Comparison of ENCODE assay signal across 19 mouse cellular contexts in genomic region chr6:35011953-35012352, GRCm38 (mm10). TPM values are rescaled to one million over a fixed set of nuclear protein-coding genes. Genes with fewer than 3 reads are reported as not detected.
DNase-seq lines count a peak whose midpoint lies in the region; ATAC-seq and TF ChIP-seq lines count a peak whose summit lies in the region.
"Had no signal": no experiment of that assay in that cellular context is flagged by ENCODE, and none has a peak within 500 bp of the region (broad histone marks: within the 10 kb centered on the region; RNA-seq: fewer than 3 reads in every experiment).

No protein-coding gene starts in this region.

- no peak overlapping the region for H3K4me3 ChIP-seq in forebrain, embryonic 13.5 days
- no peak overlapping the region for H3K4me3 ChIP-seq in forebrain, embryonic 10.5 days
- no peak overlapping the region for H3K4me3 ChIP-seq in embryonic facial prominence, embryonic 12.5 days
- H3K4me3 ChIP-seq: hindbrain, embryonic 10.5 days; intestine, embryonic 15.5 days had no signal

- DNase-seq in forebrain, embryonic 10.5 days (ENCODE audit: extremely low spot score, low spot score) = no peak
- DNase-seq in brain, embryonic 14.5 days (ENCODE audit: low read depth) = peak; percentile 78
- peak; percentile 57 for DNase-seq in retina, embryonic 14.5 days (ENCODE audit: low spot score)
- DNase-seq in thymus, postnatal 25 days = no peak
- no peak for DNase-seq in spleen, adult 18-20 months
- DNase-seq: adrenal gland, postnatal 25 days; cerebellum, adult 8-10 months; cerebellum, postnatal 14 days; gastrocnemius, postnatal 10 days; heart, adult 18-20 months; kidney, adult 18-20 months had no signal

- H3K9ac ChIP-seq in forebrain, embryonic 13.5 days = no peak overlapping the region
- no peak overlapping the region for H3K9ac ChIP-seq in embryonic facial prominence, embryonic 12.5 days
- H3K9ac ChIP-seq: hindbrain, embryonic 14.5 days; intestine, embryonic 15.5 days had no signal

- peak; percentile 81 for ATAC-seq in forebrain, embryonic 13.5 days
- ATAC-seq in embryonic facial prominence, embryonic 12.5 days (ENCODE audit: insufficient number of reproducible peaks, insufficient read depth, low FRiP score, low TSS enrichment) = 0 out of 2 replicates have a peak, but pooled peaks have one; percentile 41
- ATAC-seq: activated CD4-positive, CD25-positive, alpha-beta regulatory T cell, adult 4 months; intestine, embryonic 15.5 days; Patski had no signal

- H3K27me3 ChIP-seq in forebrain, embryonic 13.5 days = no peaks in the 10 kb centered on the region
- no peaks in the 10 kb centered on the region for H3K27me3 ChIP-seq in forebrain, embryonic 10.5 days (ENCODE audit: poor library complexity, severe bottlenecking)
- H3K27me3 ChIP-seq in embryonic facial prominence, embryonic 12.5 days = no peaks in the 10 kb centered on the region
- H3K27me3 ChIP-seq: intestine, embryonic 15.5 days; Patski had no signal

- H3K36me3 ChIP-seq in forebrain, embryonic 13.5 days (ENCODE audit: poor library complexity, severe bottlenecking) = 0 out of 2 replicates have a peak, but pooled peaks cover 4% of the 10 kb centered on the region
- no peaks in the 10 kb centered on the region for H3K36me3 ChIP-seq in forebrain, embryonic 10.5 days (replicated peaks)
- peaks cover 3% of the 10 kb centered on the region; the same call in 1 of the 2 replicates for H3K36me3 ChIP-seq in embryonic facial prominence, embryonic 12.5 days
- H3K36me3 ChIP-seq: intestine, embryonic 15.5 days had no signal

- TF ChIP-seq POLR2A in brain, embryonic 14.5 days (IDR thresholded peaks at IDR 0.05; ENCODE audit: borderline replicate concordance, extremely low read depth, insufficient read depth, insufficient read length, poor library complexity, severe bottlenecking) = no peak

- no peak for TF ChIP-seq CTCF in brain, embryonic 14.5 days (IDR thresholded peaks at IDR 0.05; ENCODE audit: borderline replicate concordance, extremely low read depth, insufficient read depth, insufficient read length)

- H3K4me1 ChIP-seq in forebrain, embryonic 13.5 days = no peaks in the 10 kb centered on the region
- H3K4me1 ChIP-seq in forebrain, embryonic 10.5 days = no peaks in the 10 kb centered on the region
- peaks cover 13% of the 10 kb centered on the region; the same call in 1 of the 2 replicates for H3K4me1 ChIP-seq in embryonic facial prominence, embryonic 12.5 days
- H3K4me1 ChIP-seq: hindbrain, embryonic 10.5 days; intestine, embryonic 15.5 days had no signal

- no peaks in the 10 kb centered on the region for H3K9me3 ChIP-seq in forebrain, embryonic 13.5 days (replicated peaks)
- 0 out of 2 replicates have a peak, but pooled peaks cover 2% of the 10 kb centered on the region for H3K9me3 ChIP-seq in forebrain, embryonic 10.5 days
- no peaks in the 10 kb centered on the region for H3K9me3 ChIP-seq in embryonic facial prominence, embryonic 12.5 days
- H3K9me3 ChIP-seq: hindbrain, embryonic 10.5 days; intestine, embryonic 15.5 days had no signal

- 78% methylated on average over 1 of the region's 1 CpGs for WGBS in forebrain, embryonic 13.5 days
- WGBS in forebrain, embryonic 10.5 days = 92% methylated on average over 1 of the region's 1 CpGs
- 45% methylated on average over 1 of the region's 1 CpGs for WGBS in embryonic facial prominence, embryonic 12.5 days

- H3K27ac ChIP-seq in forebrain, embryonic 13.5 days = no peak overlapping the region
- H3K27ac ChIP-seq in forebrain, embryonic 10.5 days = no peak overlapping the region
- peak overlapping the region; percentile 46; the same call in 1 of the 2 replicates for H3K27ac ChIP-seq in embryonic facial prominence, embryonic 12.5 days
- H3K27ac ChIP-seq: hindbrain, embryonic 10.5 days; hindbrain, embryonic 14.5 days; intestine, embryonic 15.5 days had no signal

- H3K4me2 ChIP-seq in forebrain, embryonic 13.5 days = no peak overlapping the region
- H3K4me2 ChIP-seq in embryonic facial prominence, embryonic 12.5 days (replicated peaks) = no peak overlapping the region
- H3K4me2 ChIP-seq: heart, embryonic 11.5 days; hindbrain, embryonic 14.5 days; intestine, embryonic 15.5 days had no signal

RNA-seq across cellular contexts. Expression of gene Slc23a4, which starts 23.7 kb away (rescaled TPM):
- polyA plus RNA-seq in forebrain, embryonic 13.5 days (2015; fragmentation: Nextera tagmentation; extraction: Ambion mirVana) = 0.39 and 0.74 TPM in 2 replicates
- polyA plus RNA-seq in forebrain, embryonic 10.5 days (2016; fragmentation: Nextera tagmentation; extraction: Ambion mirVana) = 0.47 and 0.59 TPM in 2 replicates
- polyA plus RNA-seq in brain, embryonic 14.5 days (2012; rRNA removed) = 1.7 and 2.0 TPM in 2 replicates
- polyA plus RNA-seq in embryonic facial prominence, embryonic 12.5 days (2016; fragmentation: Nextera tagmentation; extraction: Ambion mirVana) = 0.41 and 0.91 TPM in 2 replicates

Comparison
In these comparisons a context has a peak if more than half of its experiments do, and no peak if none do; other contexts are left out.
1. DNase-seq: peak in brain, embryonic 14.5 days (single experiment) and retina, embryonic 14.5 days (single experiment); none in forebrain, embryonic 10.5 days (single experiment), thymus, postnatal 25 days (single experiment) and spleen, adult 18-20 months (0 of 2).